Mouse (Mus musculus) CH12.LX (cell line): ENCODE results near the gene Mettl6.

Source experiments
- CHD1 ChIP-seq: IDR thresholded peaks from 2 replicates; pipeline ENCODE4 v1.6.1; 2012; ENCODE audit warnings: low read depth, low read length, improper control_type of control experiment, inconsistent platforms
- CTCF ChIP-seq, 2 experiments: IDR thresholded peaks in 1 of 2; conservative IDR thresholded peaks in 1 of 2; 2 replicates each; pipeline ENCODE4 v1.5.1; 2011 to 2012; ENCODE audit warnings: low read depth in 2 of 2, low read length in 2 of 2, improper control_type of control experiment in 1 of 2, inconsistent platforms in 1 of 2, mild to moderate bottlenecking in 1 of 2, moderate library complexity in 1 of 2
- MAFK ChIP-seq: IDR thresholded peaks from 2 replicates; pipeline ENCODE4 v1.6.1; 2011; ENCODE audit warnings: low read length, improper control_type of control experiment; ENCODE audit not compliant: insufficient replicate concordance
- NRF1 ChIP-seq: IDR thresholded peaks from 2 replicates; pipeline ENCODE4 v1.6.1; 2014; ENCODE audit warnings: low read depth, mild to moderate bottlenecking, inconsistent platforms, low read length, improper control_type of control experiment, moderate library complexity
- RCOR1 ChIP-seq: conservative IDR thresholded peaks from 2 replicates; pipeline ENCODE4 v1.6.1; 2012; ENCODE audit warnings: low read depth, mild to moderate bottlenecking, inconsistent platforms, low read length, improper control_type of control experiment

DNA sequence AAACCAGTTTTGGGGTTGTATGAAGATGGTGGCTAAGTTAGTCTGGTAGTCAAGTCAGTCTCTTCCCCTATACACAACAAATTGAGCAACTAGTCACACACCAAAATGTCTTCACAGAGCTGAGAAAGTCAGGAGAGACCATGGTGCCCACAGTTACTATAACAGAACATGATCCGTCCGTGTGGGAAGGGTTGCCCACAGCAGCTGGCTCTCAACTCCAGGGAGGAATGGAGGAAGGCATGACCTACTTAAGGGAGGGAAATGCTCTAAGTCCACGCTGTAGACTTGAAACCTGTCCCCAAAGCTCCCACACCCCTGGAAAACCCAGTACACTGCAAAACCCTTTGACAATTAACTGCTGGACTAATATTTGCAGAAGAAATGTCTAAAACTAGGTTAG is 15.5 kb upstream of the Mettl6 start:
- TF ChIP-seq CHD1 (no peak), MAFK (no peak), RCOR1 (no peak), NRF1 (no peak), CTCF (conservative IDR thresholded peaks at IDR 0.05 in 1 of 2, IDR thresholded peaks at IDR 0.05 in 1 of 2; ENCODE audit: low read depth in 2 of 2, low read length in 2 of 2) (no peak)
